Mouse (Mus musculus): Measurements from ENCODE around the gene Nob1.

DNA sequence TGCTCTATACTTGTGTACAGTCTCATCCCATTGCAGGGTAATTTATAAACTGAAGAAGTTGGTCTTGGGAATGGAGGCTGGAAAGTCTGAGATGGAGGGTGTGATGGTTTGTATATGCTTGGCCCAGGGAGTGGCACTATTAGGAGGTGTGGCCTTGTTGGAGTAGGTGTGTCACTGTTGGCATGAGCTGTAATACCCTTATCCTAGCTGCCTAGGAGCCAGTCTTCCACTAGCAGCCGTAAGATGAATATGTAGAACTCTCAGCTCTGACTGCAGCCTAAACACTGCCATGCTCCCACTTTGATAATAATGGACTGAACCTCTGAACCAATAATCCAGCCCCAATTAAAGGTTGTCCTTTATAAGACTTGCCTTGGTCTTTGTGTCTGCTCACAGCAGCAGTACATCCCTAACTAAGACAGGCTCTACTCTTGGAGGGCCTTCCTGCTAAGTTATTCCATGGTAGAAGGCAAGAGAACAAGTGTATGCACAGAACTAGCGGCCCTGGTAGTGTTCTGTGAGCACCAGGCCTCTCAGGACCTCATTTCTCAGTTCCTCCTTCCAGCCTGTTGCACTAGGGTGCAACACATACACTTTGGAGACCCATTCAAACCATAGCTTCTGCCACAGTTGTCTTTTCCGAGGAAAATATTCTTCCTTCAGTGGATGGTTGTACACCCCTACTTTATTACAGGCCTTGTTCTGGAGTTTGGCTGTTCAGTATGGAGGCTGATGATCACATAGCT lies 15.2 kb upstream of the Nob1 start:
- no peak for TF ChIP-seq POLR2A (IDR thresholded peaks at IDR 0.05; ENCODE audit: insufficient read depth, low read depth, low read length)
- no peak for TF ChIP-seq CTCF (IDR thresholded peaks at IDR 0.05)
- TF ChIP-seq EP300 (IDR thresholded peaks at IDR 0.05; ENCODE audit: insufficient read depth, low read depth, low read length), result no peak
